Mouse (Mus musculus) thymus, postnatal 10 days (tissue): ENCODE results near the gene Cyp4f40.
"Not testable (repeated sequence)": the region's sequence is repeated elsewhere in the genome, so short reads cannot be mapped to it uniquely, and the experiment has no call there.

Experiments
- DNase-seq, 2 experiments: peaks; one replicate each; pipeline ENCODE4 v3.0.0; 2021; ENCODE audit warnings: low spot score in 2 of 2

Cyp4f40 gene

DNA sequence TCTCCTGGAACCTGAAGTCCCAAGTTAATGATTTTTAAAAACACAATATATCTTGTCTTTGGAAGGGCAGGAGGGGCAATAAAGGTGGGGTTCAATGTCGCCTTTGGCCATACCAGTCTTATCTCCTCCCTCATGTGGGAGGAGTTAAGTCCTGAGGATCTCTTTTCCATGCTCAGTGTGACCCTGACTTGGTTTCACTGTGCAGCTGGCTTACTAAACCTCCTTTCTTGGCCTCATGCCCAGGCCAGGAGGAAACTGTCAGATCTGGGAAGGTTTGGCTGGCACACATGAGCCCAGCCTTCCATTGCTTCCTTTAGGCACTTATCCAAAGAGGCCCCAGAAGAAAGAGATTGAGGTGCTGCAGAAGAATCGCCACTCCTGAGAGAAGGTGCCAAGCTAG is at the start of gene Cyp4f40:
Gene Cyp4f40, plus strand, starts transcription at position 189 of the 400 bp plus-strand sequence.
- no peak for DNase-seq

DNA sequence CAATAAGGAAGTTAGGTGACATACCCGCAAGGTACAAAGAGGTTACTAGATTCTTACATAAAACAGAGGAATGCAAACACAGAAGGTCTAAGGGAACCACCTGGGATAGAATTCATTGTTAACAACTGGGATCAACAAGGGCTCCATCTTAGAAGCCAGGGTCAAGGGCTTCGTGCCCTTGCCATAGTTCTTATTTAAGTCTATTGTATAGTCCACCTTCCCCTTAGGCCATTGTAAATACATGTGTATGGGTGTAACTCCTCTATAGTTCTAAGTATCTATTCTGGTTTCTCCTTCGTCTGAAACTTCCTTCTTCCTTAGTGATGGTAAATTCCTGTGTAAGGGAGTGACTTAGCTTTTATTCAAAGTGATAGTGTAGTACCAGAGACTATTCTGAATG is 48.5 kb upstream of the Cyp4f40 start:
- DNase-seq = not testable (repeated sequence)

DNA sequence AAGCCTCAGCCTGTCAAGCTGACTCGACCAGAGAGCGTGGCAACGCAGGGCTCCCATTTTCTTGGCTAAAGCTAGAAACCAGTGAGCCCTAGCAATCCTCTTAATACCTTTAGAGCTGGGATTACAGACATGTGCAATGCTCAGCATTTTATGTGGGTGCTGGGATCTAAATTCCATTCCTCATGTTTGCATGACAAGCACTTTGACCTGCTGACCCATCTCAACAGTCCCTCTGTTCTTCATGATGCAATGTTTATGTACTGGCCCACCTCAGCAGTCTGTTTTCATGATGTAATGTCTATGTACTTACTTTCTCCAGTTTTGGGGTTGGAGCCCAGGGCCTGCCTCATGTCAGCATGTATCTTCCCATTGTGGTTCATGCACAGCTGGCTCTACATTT is 47.8 kb upstream of the Cyp4f40 start:
- no peak for DNase-seq

DNA sequence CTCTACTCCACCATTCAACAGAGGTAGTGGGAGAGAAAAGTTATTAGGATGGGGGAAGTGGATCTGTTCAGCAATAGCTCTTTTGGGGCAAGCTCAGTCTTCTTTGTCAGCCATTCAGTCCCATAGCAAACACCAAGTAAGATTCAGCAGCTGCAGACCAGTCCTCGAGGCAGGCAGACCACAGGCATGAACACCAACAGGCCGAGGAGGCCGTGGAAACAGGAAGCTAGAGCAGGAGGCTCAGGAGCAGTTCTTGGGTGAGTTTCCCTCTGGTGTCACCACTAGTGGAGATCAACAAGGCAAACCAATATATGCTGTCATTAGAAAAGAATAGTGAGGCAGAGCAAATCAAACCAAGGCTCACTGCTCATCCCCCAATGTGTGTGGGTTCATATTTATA is 46.3 kb upstream of the Cyp4f40 start:
- DNase-seq = no peak

DNA sequence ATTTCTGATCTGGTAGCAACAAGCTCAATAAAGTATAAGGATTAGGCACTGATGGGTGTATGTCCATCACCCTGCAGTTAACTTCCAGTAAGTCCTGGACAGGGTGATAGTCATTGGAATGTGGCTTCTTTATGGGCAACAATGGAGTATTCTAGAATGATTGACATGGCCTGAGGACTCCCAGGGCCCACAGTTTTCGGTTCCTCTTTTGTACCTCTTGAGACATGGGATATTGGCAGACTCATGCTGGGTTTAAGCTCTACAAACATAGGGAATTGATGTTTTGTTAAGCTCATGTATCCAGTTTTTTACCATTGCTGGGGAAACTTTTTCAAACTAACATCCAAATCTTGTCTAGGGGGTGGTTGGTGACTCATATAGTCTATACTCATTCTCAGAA is 41.4 kb upstream of the Cyp4f40 start:
- no peak for DNase-seq

DNA sequence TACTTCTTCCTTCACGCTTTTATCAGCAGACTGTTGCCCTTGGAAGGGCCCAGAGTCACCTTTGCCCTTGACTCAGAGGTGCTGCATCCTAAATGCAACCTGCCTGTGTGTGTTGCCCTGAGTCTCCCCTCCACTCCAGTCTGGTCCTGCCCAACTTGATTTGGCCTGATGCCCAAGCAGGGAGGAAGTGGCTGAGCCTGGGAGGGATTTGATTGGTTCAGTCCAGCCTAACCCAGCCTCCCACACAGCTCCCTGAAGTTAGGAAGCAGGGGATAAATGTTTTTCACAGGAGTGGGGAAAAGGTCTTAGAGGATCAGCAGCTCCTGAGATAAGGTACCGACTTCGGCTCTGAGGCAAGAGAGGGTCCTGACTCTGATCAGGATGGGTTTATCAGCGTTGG is 37.7 kb upstream of the Cyp4f40 start, which contains the start of gene Cyp4f37:
Gene Cyp4f37, plus strand, starts transcription at position 292 of the 400 bp plus-strand sequence.
- DNase-seq = not testable (repeated sequence)

DNA sequence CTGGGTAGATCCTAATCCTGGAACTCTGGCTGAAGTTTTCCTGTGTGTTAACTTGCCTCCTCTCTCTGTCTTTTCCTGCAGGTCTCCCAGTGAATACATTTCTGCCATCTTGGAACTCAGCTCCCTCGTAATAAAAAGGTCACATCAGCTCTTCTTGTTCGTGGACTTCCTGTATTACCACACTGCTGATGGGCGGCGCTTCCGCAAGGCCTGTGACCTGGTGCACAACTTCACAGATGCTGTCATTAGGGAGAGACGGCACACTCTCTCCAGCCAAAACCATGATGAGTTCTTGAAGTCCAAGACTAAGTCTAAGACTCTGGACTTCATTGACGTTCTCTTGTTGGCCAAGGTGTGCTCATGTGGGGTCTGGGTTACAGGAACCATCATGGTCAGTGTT is 29.0 kb upstream of the Cyp4f40 start:
- DNase-seq = not testable (repeated sequence)

DNA sequence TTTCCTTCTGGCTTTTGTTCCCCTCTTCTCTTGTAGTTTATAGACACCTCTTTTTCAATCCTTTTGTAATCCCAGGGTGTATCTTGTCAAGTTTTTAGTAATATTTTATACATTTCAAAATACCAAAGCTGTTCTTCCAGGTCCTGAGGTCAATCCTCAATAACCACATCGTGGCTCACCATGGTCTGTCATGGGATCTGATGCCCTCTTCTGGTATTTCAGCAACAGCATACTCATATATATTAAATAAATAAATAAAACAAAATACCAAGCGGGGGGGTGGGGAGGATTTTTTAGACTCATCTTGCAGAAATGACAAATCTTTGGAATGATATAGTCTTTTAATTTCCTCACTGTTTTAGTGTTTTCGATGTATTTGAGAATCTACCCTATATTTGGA is 26.8 kb upstream of the Cyp4f40 start:
- DNase-seq = no peak

DNA sequence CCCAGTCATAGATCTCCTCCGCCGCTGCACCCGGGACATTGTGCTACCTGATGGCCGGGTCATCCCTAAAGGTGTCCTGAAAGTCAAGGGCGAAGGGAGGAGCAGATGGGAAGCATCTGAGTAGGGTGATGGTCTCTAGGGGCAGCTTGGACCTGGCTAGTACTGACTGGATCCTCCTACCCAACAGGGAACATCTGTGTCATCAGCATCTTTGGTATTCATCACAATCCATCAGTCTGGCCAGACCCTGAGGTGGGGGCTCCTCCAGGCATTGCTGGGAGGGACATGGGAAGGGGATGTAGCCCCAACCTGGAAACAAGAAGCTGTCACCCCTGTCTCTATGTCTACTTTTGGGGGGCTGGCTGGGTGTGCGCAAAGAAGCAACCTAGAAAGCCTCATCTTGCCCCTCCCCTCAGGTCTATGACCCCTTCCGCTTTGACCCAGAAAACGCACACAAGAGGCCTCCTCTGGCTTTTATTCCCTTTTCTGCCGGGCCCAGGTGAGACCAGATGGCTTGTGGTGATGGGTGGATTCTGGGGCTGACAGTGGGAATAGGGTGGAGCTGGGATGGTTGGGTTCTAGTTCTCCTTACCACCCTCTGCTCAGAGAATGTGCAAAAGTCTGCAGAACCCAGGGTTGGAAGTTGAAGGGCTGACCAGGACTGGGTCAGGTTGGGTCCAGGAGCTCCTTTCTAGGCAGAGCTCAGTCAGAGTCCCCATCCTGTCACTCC is 24.3 kb upstream of the Cyp4f40 start:
- not testable (repeated sequence) for DNase-seq

DNA sequence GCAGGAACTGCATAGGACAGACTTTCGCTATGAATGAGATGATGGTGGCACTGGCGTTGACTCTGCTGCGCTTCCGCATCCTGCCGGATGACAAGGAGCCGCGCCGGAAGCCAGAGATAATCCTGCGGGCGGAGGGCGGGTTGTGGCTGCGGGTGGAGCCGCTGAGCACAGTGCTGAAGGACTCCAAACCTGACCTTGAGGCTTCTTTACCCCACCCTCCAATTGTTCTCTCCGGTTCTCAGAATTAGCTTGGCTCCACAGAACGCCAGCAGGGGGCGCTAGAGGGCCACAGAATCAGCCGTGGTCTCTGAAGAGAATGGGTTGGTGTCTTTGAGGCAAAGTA is 23.8 kb upstream of the Cyp4f40 start:
- DNase-seq = peak; percentile 73 to 88

DNA sequence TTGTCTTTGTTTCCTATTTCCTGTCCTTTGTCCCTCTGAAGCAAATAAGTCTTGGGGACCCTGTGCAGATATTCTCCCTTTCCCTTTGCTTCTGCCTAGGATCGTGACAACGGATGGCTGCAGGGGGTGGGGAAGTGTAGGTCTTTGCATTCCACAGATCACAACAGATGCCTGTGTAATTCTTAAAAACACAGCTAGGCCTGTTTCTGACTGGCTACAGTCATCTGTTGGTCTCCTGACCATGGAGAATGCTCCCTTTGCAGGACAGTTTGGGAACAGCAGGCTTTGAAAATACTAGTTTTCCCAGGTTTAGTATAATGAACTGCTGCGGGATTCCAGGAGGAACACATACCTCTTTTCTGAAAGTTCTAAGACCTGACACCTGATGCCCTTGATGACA is 22.4 kb upstream of the Cyp4f40 start:
- DNase-seq = no peak

DNA sequence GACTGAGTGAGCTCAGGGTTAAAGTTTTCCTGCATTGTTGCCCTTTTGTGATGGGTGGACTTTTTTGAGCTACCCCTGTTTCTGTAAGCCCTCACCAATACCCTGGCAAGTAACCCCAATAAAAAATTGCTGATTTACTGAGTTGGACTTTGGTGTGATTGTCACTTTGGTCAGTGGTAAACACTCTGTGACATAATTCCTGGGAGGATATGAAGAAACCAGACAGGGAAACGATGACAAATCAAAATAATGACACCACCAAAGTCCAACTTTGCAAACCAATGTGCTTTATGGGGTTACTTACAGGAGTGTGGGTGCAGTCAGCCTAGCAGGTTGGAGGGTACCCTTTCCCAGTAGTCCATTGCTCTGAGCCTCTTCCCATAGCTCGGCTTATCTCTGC is 21.5 kb upstream of the Cyp4f40 start:
- DNase-seq = no peak

DNA sequence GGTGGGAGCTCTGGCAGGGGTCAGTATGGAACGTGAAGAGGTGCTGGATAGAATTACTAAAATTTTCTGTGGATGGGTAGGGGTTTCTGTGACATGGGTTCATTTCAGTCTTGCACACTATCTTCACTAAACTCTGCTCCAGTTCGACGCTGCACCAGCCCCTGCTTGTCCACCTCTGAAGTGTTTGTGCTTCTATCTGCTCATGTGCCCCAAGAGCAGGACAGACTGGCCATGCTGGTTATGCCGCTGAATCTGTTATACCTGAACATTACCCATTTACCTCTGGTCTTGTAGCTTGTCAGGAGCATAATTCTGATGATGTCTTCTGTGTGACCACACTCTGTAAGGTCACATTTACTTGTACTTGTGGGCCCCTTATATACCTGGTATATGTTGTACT is 12.1 kb upstream of the Cyp4f40 start:
- DNase-seq = no peak

DNA sequence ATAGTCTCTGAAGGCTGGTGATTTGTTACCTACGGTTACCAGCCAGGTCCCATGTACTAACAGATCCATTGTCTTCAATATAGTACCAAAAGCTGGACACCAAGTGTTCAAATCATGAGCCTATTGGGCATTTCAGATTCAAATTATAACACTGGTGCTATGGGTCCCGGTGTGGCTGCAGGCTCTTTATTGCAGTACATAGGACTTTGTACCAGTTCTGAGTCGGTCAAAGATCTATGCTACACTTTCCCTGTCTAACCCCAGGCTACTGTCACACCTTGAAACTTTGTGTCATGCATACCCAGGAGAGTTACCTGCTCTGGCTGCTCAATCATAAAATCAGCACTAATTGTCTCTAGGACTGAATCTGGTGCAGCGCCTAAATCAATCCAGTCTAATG is 4.8 kb upstream of the Cyp4f40 start:
- no peak for DNase-seq

DNA sequence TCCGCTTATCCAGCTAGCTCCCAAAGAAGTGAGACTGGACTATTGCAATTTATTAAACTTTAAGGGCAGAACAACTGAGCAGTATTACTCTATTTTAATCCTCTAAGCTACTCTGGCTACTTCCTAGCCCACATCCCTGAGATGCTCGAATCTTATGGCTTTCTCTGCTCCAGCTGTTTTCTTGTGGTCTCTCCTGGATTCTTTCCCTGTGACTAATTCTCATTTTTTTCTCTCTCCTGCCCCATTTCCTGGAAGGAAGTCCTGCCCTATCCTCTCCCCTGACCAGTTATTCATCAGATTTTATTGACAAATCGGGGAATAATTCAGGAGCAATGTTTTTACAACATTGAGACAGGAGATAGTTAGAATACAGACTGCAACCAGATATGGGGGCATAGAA is 1.7 kb upstream of the Cyp4f40 start:
- DNase-seq = no peak

DNA sequence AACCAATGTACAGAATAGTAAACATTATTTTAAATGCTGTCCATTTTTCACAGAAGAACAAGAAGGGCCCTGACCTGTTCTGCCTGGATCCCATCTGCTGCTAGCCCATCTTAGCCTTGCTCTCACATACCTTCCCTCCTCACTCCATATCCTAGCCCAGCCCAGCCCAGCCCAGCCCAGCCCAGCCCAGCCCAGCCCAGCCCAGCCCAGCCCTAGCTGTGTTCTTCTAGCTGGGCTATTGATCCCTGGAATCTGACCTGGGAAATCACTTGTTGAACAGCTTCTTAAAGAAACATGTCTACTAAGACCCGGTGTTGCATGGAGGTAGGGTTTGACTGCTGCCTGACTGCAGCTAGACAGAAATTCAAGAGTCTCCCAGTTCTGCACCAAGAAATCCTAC is 454 bp upstream of the Cyp4f40 start:
- no peak for DNase-seq

DNA sequence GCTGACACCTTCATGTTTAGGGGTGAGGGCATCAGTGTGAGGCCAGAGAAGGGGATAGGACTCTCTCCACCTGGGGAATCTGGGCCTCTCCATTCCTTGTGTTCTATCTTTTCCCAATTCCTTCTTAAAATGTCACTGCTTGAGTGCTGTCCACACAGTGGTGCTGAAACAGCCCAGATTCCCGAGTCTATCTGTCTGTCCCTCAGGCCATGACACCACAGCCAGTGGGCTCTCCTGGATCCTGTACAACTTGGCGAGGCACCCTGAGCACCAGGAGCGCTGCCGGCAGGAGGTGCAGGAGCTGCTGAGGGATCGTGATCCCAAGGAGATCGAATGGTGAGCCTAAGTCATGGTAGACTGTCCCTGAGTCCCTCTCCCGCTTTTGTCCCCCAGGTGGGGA is 15.3 kb downstream of the Cyp4f40 start:
- DNase-seq = no peak

DNA sequence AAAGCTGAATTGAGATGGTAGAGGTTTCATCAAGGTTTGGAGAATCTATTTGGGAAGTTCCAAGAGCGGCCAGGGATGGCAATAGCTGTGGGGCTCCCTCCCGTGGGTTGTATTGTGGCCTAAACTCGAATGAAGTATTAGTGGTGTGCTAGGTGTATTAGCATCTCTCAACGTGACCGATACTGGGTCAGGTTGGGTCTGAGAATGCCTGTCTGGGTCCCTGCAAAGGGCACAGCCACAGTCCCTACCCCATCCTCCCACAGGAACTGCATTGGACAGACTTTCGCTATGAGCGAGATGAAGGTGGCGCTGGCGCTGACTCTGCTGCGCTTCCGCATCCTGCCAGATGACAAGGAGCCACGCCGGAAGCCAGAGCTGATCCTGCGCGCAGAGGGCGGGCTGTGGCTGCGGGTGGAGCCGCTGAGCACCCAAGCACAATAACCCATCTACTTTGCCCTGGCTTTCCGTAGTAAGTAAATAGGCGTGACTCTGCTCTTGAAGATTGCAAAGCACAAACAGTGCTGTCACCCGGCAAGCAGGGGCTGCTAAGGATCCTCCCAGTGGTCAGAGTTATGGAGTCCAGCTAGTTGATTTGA is 17.4 kb downstream of the Cyp4f40 start:
- peak; percentile 17 to 20 for DNase-seq

DNA sequence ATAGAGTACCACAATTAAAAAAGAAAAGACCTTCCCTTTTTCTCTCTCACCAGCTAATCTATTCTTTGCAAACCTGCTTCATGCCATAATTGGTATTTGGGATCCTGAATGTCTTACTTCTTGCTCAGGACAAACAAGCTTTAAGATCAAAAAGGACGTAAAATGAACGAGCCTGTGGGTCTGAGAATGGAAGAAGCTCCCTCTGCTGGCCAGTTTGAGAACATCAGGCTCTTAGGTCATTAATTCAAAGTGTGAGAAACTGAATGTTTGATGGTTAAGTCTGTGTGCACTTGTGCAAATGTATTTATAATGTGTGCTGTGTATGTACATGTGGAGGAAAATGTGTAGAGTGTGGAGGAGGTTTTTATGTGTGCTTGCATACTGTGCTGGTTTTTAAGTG is 21.7 kb downstream of the Cyp4f40 start:
- DNase-seq = peak; percentile 23 to 64

DNA sequence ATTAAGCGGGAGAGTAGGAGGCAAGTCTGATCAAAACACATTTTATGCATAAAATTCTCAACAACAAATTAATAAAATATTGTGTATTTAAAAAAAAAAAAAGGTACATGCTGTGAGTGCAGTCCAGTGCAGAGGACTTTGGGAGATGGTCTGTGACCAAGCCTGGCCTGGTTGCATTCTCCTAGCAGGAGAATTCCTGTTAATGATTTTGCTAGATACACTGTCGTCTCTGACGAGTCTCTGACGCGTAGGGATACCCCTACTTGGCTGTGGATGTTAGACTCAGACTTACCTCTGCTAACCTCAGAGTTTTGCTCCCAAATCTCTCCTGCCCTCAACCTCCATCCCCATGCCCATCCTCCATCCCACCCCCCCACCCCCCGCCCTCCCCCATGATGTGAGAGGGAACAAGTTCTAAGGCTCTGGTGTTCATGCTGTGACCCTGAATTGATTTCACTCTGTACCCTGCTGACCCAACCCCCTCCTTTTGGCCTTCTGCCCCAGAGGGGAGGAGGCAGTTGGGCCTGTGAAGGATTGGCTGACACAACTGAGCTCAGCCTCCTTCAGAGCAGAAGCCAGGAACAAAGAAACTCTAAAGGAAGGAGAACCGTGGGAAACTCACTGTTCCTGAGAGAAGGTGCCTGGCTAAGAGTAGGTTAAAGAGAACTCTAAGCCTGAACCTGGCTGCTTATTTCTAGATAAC is 26.5 kb downstream of the Cyp4f40 start, which contains the start of gene Cyp4f15:
Gene Cyp4f15, plus strand, starts transcription at position 580 of the 703 bp plus-strand sequence.
- DNase-seq = no peak

DNA sequence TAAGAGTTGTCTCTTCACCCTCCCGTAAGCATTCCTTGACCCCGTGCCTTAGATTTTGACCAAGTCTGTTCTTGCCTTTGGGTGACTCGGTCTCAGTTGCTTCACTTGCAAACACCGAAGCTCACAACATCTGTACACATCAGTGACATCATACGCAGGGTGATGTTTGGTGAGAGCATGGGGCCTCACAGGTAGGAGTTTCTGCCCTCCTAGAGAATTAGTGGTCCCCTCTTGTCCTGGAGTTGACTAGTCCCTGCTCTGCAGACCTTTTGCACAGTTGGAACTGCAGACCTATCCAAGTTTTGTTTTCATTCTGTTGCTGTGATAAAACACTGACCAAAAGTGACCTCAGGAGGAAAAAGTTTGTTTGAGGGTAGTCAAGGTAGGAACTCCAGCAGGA is 28.0 kb downstream of the Cyp4f40 start:
- no peak for DNase-seq

DNA sequence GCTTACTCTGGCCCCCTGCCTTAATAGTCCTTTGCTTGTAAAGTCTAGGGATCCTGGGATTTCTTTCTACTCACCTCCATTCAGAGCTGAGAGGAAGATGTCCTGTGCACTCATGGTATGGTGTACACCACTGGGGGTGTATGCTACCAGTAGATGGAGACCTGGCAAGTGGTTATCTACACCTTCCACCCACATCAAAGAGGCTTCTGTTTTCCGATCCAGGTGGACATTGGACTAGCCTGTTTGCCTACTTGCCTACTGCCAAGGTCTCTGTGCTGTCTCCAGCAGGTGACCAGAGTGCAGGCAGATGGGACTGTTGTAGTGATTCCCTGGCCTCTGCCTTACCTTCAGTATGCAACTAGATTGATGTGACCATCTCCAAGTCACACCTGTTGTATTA is 32.3 kb downstream of the Cyp4f40 start:
- DNase-seq = no peak

DNA sequence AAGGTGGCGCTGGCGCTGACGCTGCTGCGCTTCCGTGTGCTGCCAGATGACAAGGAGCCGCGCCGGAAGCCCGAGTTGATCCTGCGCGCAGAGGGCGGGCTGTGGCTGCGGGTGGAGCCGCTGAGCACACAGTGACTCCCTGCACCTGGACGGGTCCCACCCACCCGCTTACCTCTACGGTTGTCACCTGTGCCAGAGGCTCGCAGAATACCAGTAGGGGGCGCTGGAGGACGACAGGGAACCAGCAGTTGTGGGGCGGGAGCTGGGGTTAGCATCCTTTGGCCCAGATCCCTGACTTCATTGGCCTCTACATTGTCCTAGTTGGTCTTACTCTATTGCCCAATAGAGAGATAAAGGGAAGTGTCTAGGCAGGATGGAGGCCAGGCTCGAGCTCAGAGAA is 44.1 kb downstream of the Cyp4f40 start:
- peak; percentile 12 to 39 for DNase-seq
